In the genomic region with DNA sequence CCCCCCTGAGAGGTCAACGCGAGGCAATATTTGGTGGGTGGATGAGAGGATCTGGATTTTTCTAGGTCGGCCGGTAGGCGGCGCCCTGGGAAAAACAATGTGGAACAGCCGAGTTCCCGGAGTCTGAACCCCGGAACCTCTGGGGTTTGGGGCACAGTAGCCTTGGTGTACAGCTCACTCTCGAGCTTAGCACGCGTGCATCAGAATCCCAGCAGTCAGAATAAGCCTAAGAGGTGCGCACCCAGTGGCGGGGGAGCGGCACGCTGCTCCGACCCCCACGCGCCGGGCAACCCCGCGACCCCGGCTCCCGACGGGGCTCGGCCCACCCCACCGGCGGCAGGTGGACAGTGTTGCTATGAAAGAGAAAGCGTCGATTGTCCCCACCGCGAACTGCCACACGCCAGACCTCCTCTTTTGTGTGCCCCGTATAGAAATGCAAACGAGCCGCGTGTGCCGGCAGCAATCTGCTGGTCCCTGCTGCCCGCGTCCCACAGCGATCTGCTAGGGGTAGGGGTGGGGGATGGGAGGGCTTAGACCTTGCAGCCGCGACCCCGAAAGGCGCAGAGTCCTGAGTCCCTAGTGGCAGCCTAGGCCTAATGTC, we compare ENCODE assay signal across 8 mouse cellular contexts. TPM values are rescaled to one million over a fixed set of nuclear protein-coding genes. Genes with fewer than 3 reads are reported as not detected.
DNase-seq lines count a peak whose midpoint lies in the region; ATAC-seq lines count a peak whose summit lies in the region.

No protein-coding gene starts in this region.

- H3K27ac ChIP-seq in brown adipose tissue, adult 24 weeks (replicated peaks; ENCODE audit: low read depth, low read length) = peak overlapping the region; percentile 82
- peak overlapping the region; percentile 83 for H3K27ac ChIP-seq in forebrain, embryonic 11.5 days (ENCODE audit: low read depth, low read length)
- peak overlapping the region; percentile 93 for H3K27ac ChIP-seq in heart, embryonic 16.5 days (ENCODE audit: low read length)
- peak overlapping the region; percentile 82 for H3K27ac ChIP-seq in liver, embryonic 16.5 days (ENCODE audit: low read length)
- peak overlapping the region; percentile 91 for H3K27ac ChIP-seq in neural tube, embryonic 13.5 days (replicated peaks)

- DNase-seq in CD4-positive helper T cell, adult 2 months (ENCODE audit: low read depth, low spot score) = peak; percentile 84
- DNase-seq in forebrain, embryonic 11.5 days (ENCODE audit: low spot score) = peak; percentile 94
- DNase-seq in kidney, postnatal 4 days = peak; percentile 87 to 91
- DNase-seq in telencephalon, adult 2 months (ENCODE audit: low read depth, low spot score) = peak; percentile 39

- peak overlapping the region; percentile 80 for H3K4me3 ChIP-seq in brown adipose tissue, adult 24 weeks (ENCODE audit: insufficient read depth, low read depth, low read length)
- H3K4me3 ChIP-seq in forebrain, embryonic 11.5 days (ENCODE audit: low read depth, low read length) = peak overlapping the region; percentile 54
- H3K4me3 ChIP-seq in heart, embryonic 16.5 days (ENCODE audit: low read length) = peak overlapping the region; percentile 77
- H3K4me3 ChIP-seq in liver, embryonic 16.5 days (ENCODE audit: low read depth, low read length) = peak overlapping the region; percentile 83
- H3K4me3 ChIP-seq in neural tube, embryonic 13.5 days = peak overlapping the region; percentile 69

- H3K9me3 ChIP-seq in forebrain, embryonic 11.5 days (ENCODE audit: control insufficient read depth, low read length) = no peaks in the 10 kb centered on the region
- no peaks in the 10 kb centered on the region for H3K9me3 ChIP-seq in heart, embryonic 16.5 days (replicated peaks; ENCODE audit: control insufficient read depth, low read length)
- no peaks in the 10 kb centered on the region for H3K9me3 ChIP-seq in liver, embryonic 16.5 days (replicated peaks; ENCODE audit: control insufficient read depth, low read length)
- H3K9me3 ChIP-seq in neural tube, embryonic 13.5 days = no peaks in the 10 kb centered on the region

- H3K9ac ChIP-seq in forebrain, embryonic 11.5 days (ENCODE audit: low read length) = peak overlapping the region; percentile 54
- peak overlapping the region; percentile 85 for H3K9ac ChIP-seq in heart, embryonic 16.5 days (ENCODE audit: low read length)
- H3K9ac ChIP-seq in liver, embryonic 16.5 days (ENCODE audit: low read depth, low read length) = peak overlapping the region; percentile 71
- H3K9ac ChIP-seq in neural tube, embryonic 13.5 days = peak overlapping the region; percentile 72

- WGBS in forebrain, embryonic 11.5 days = under 1% methylated on average over 45 of the region's 45 CpGs
- under 1% methylated on average over 45 of the region's 45 CpGs for WGBS in heart, embryonic 16.5 days
- 0% methylated on average over 45 of the region's 45 CpGs for WGBS in liver, embryonic 16.5 days (ENCODE audit: insufficient replicate concordance)
- WGBS in neural tube, embryonic 13.5 days = 0% methylated on average over 45 of the region's 45 CpGs

- peak; percentile 77 for ATAC-seq in forebrain, embryonic 11.5 days (replicated peaks; ENCODE audit: low FRiP score)
- ATAC-seq in heart, embryonic 16.5 days (replicated peaks; ENCODE audit: extremely low read depth, insufficient read depth, low FRiP score) = peak; percentile 25
- ATAC-seq in liver, embryonic 16.5 days (ENCODE audit: low read depth) = no peak
- peak; percentile 56 for ATAC-seq in neural tube, embryonic 13.5 days (ENCODE audit: low read depth)

- H3K36me3 ChIP-seq in forebrain, embryonic 11.5 days (ENCODE audit: control insufficient read depth, insufficient read depth, low read length) = no peaks in the 10 kb centered on the region
- no peaks in the 10 kb centered on the region for H3K36me3 ChIP-seq in heart, embryonic 16.5 days (ENCODE audit: control insufficient read depth, insufficient read depth)
- H3K36me3 ChIP-seq in liver, embryonic 16.5 days (ENCODE audit: control insufficient read depth, insufficient read depth) = no peaks in the 10 kb centered on the region
- no peaks in the 10 kb centered on the region for H3K36me3 ChIP-seq in neural tube, embryonic 13.5 days

- H3K4me1 ChIP-seq in brown adipose tissue, adult 24 weeks (ENCODE audit: control insufficient read depth, insufficient read depth, insufficient read length, low read length) = 0 out of 2 replicates have a peak, but pooled peaks cover 3% of the 10 kb centered on the region
- peaks cover 30% of the 10 kb centered on the region for H3K4me1 ChIP-seq in forebrain, embryonic 11.5 days (replicated peaks; ENCODE audit: control insufficient read depth, insufficient read depth, low read length)
- peaks cover 34% of the 10 kb centered on the region for H3K4me1 ChIP-seq in heart, embryonic 16.5 days (ENCODE audit: control insufficient read depth, insufficient read depth, low read length)
- peaks cover 76% of the 10 kb centered on the region for H3K4me1 ChIP-seq in liver, embryonic 16.5 days (ENCODE audit: control insufficient read depth, low read depth, low read length)
- H3K4me1 ChIP-seq in neural tube, embryonic 13.5 days (replicated peaks) = peaks cover 66% of the 10 kb centered on the region

- peak overlapping the region; percentile 83 for H3K4me2 ChIP-seq in forebrain, embryonic 11.5 days (ENCODE audit: low read depth, low read length, severe bottlenecking)
- peak overlapping the region; percentile 96 for H3K4me2 ChIP-seq in heart, embryonic 16.5 days (ENCODE audit: low read depth, low read length)
- peak overlapping the region; percentile 99 for H3K4me2 ChIP-seq in liver, embryonic 16.5 days (ENCODE audit: low read depth, low read length)
- peak overlapping the region; percentile 86 for H3K4me2 ChIP-seq in neural tube, embryonic 13.5 days

- peaks cover 41% of the 10 kb centered on the region for H3K27me3 ChIP-seq in forebrain, embryonic 11.5 days (ENCODE audit: control insufficient read depth, insufficient read depth, low read length)
- peaks cover 5% of the 10 kb centered on the region for H3K27me3 ChIP-seq in heart, embryonic 16.5 days (ENCODE audit: control insufficient read depth, insufficient read depth, low read length)
- no peaks in the 10 kb centered on the region for H3K27me3 ChIP-seq in liver, embryonic 16.5 days (ENCODE audit: control insufficient read depth, insufficient read depth, low read depth, low read length)
- peaks cover 45% of the 10 kb centered on the region for H3K27me3 ChIP-seq in neural tube, embryonic 13.5 days

RNA-seq across cellular contexts. Expression of a gene that starts 0.8 kb away (rescaled TPM):
- polyA plus RNA-seq in brown adipose tissue, adult 24 weeks (2012; ENCODE audit: insufficient read depth, insufficient read length, missing spikeins) = 23.0 and 54.1 TPM in 2 replicates
- 157 and 169 TPM in 2 replicates for polyA plus RNA-seq in forebrain, embryonic 11.5 days (2014; fragmentation: Nextera tagmentation; extraction: Ambion mirVana)
- polyA plus RNA-seq in heart, embryonic 16.5 days (2015; fragmentation: Nextera tagmentation; extraction: Ambion mirVana) = 43.1 and 52.1 TPM in 2 replicates
- polyA plus RNA-seq in liver, embryonic 16.5 days (2015; fragmentation: Nextera tagmentation; extraction: Ambion mirVana) = 11.2 and 11.7 TPM in 2 replicates
- polyA plus RNA-seq in neural tube, embryonic 13.5 days (2015; fragmentation: Nextera tagmentation; extraction: Ambion mirVana) = 96.7 and 118 TPM in 2 replicates

RNA-seq across cellular contexts. Expression of a gene that starts 52.1 kb away (rescaled TPM):
- polyA plus RNA-seq in brown adipose tissue, adult 24 weeks (2012; ENCODE audit: insufficient read depth, insufficient read length, missing spikeins) = 1.0 and 1.3 TPM in 2 replicates
- polyA plus RNA-seq in forebrain, embryonic 11.5 days (2014; fragmentation: Nextera tagmentation; extraction: Ambion mirVana) = 8.3 and 8.4 TPM in 2 replicates
- polyA plus RNA-seq in heart, embryonic 16.5 days (2015; fragmentation: Nextera tagmentation; extraction: Ambion mirVana) = 17.6 and 22.5 TPM in 2 replicates
- polyA plus RNA-seq in liver, embryonic 16.5 days (2015; fragmentation: Nextera tagmentation; extraction: Ambion mirVana) = 3.7 and 4.1 TPM in 2 replicates
- polyA plus RNA-seq in neural tube, embryonic 13.5 days (2015; fragmentation: Nextera tagmentation; extraction: Ambion mirVana) = 14.3 TPM in 2 replicates

Comparison
In these comparisons a context has a peak if more than half of its experiments do, and no peak if none do; other contexts are left out.
1. DNase-seq: peak in every context shown above with its lines; median percentile 94 in forebrain, embryonic 11.5 days; 89 in kidney, postnatal 4 days; 84 in CD4-positive helper T cell, adult 2 months; 39 in telencephalon, adult 2 months.